Comparison of ENCODE assay signal across 22 mouse cellular contexts in genomic region chr16:78295601-78296000, GRCm38 (mm10). TPM values are rescaled to one million over a fixed set of nuclear protein-coding genes. Genes with fewer than 3 reads are reported as not detected.
DNase-seq lines count a peak whose midpoint lies in the region; ATAC-seq and TF ChIP-seq lines count a peak whose summit lies in the region.
"Had no signal": no experiment of that assay in that cellular context is flagged by ENCODE, and none has a peak within 500 bp of the region (broad histone marks: within the 10 kb centered on the region; RNA-seq: fewer than 3 reads in every experiment).

No protein-coding gene starts in this region.

- no peaks in the 10 kb centered on the region for H3K9me3 ChIP-seq in heart, embryonic 10.5 days
- H3K9me3 ChIP-seq in lung, embryonic 15.5 days = no peaks in the 10 kb centered on the region
- no peaks in the 10 kb centered on the region for H3K9me3 ChIP-seq in liver, postnatal 0 days (ENCODE audit: low read length)
- H3K9me3 ChIP-seq: embryonic facial prominence, embryonic 12.5 days; forebrain, embryonic 15.5 days had no signal

- ATAC-seq in lung, embryonic 15.5 days (ENCODE audit: borderline replicate concordance, extremely low read depth, low FRiP score, low TSS enrichment) = peak; percentile 21; the same call in 1 of the 2 replicates
- peak; percentile 49 for ATAC-seq in liver, postnatal 0 days
- ATAC-seq: forebrain, embryonic 15.5 days; hindbrain, postnatal 0 days; midbrain, embryonic 16.5 days had no signal

- 43% methylated on average over 4 of the region's 4 CpGs for WGBS in heart, embryonic 10.5 days
- 45% methylated on average over 4 of the region's 4 CpGs for WGBS in lung, embryonic 15.5 days
- WGBS in liver, postnatal 0 days (ENCODE audit: insufficient replicate concordance) = 61% methylated on average over 4 of the region's 4 CpGs

- 0 out of 2 replicates have a peak overlapping the region, but pooled peaks have one; percentile 52 for H3K27ac ChIP-seq in heart, embryonic 10.5 days
- no peak overlapping the region for H3K27ac ChIP-seq in lung, embryonic 15.5 days
- H3K27ac ChIP-seq in liver, postnatal 0 days (ENCODE audit: low read depth) = peak overlapping the region; percentile 57; the same call in 1 of the 2 replicates
- H3K27ac ChIP-seq: embryonic facial prominence, embryonic 12.5 days; forebrain, embryonic 15.5 days; hindbrain, postnatal 0 days; layer of hippocampus, adult 2 months had no signal

- H3K9ac ChIP-seq in lung, embryonic 15.5 days = no peak overlapping the region
- H3K9ac ChIP-seq in liver, postnatal 0 days (replicated peaks) = no peak overlapping the region
- H3K9ac ChIP-seq: embryonic facial prominence, embryonic 12.5 days; forebrain, embryonic 15.5 days had no signal

- no peak overlapping the region for H3K4me2 ChIP-seq in lung, embryonic 15.5 days
- no peak overlapping the region for H3K4me2 ChIP-seq in liver, postnatal 0 days (ENCODE audit: low read depth, low read length)
- H3K4me2 ChIP-seq: embryonic facial prominence, embryonic 12.5 days; forebrain, embryonic 15.5 days had no signal

- no peak for DNase-seq in heart, embryonic 10.5 days (ENCODE audit: low spot score)
- DNase-seq in heart, adult 9 months (ENCODE audit: low spot score in 2 of 2) = no peak
- DNase-seq in lung, postnatal 10 days = no peak
- DNase-seq in liver, postnatal 0 days = no peak
- no peak for DNase-seq in Muller cell, postnatal 12 days (ENCODE audit: inconsistent ontology term)
- no peak for DNase-seq in right cerebral cortex, postnatal 4 days
- DNase-seq: cerebellum, adult 11 months; cerebellum, postnatal 10 days; gastrocnemius, postnatal 36 days; heart, postnatal 4 days; kidney, adult 2 months; kidney, postnatal 14 days; left cerebral cortex, postnatal 4 days; right cerebral cortex, postnatal 14 days had no signal

- H3K27me3 ChIP-seq in heart, embryonic 10.5 days (ENCODE audit: insufficient read depth, poor library complexity, severe bottlenecking) = no peaks in the 10 kb centered on the region
- H3K27me3 ChIP-seq in lung, embryonic 15.5 days = peaks cover 10% of the 10 kb centered on the region
- no peaks in the 10 kb centered on the region for H3K27me3 ChIP-seq in liver, postnatal 0 days (ENCODE audit: insufficient read depth, low read length)
- H3K27me3 ChIP-seq: forebrain, embryonic 15.5 days had no signal

- H3K4me3 ChIP-seq in heart, embryonic 10.5 days = no peak overlapping the region
- H3K4me3 ChIP-seq in lung, embryonic 15.5 days = no peak overlapping the region
- no peak overlapping the region for H3K4me3 ChIP-seq in liver, postnatal 0 days (ENCODE audit: low read depth, low read length)
- H3K4me3 ChIP-seq: embryonic facial prominence, embryonic 12.5 days; erythroblast, embryonic 14.5 days; forebrain, embryonic 15.5 days; layer of hippocampus, adult 2 months had no signal

- H3K4me1 ChIP-seq in heart, embryonic 10.5 days = peaks cover 14% of the 10 kb centered on the region
- H3K4me1 ChIP-seq in lung, embryonic 15.5 days = 0 out of 2 replicates have a peak, but pooled peaks cover 6% of the 10 kb centered on the region
- no peaks in the 10 kb centered on the region for H3K4me1 ChIP-seq in liver, postnatal 0 days (ENCODE audit: insufficient read depth)
- H3K4me1 ChIP-seq: embryonic facial prominence, embryonic 12.5 days had no signal

- no peak for TF ChIP-seq CTCF in liver, postnatal 0 days (IDR thresholded peaks at IDR 0.05; ENCODE audit: low read depth)

- no peak for TF ChIP-seq EP300 in liver, postnatal 0 days (IDR thresholded peaks at IDR 0.05; ENCODE audit: low read depth)

- no peaks in the 10 kb centered on the region for H3K36me3 ChIP-seq in heart, embryonic 10.5 days
- H3K36me3 ChIP-seq in lung, embryonic 15.5 days = no peaks in the 10 kb centered on the region
- H3K36me3 ChIP-seq in liver, postnatal 0 days (replicated peaks; ENCODE audit: insufficient read depth, low read length) = no peaks in the 10 kb centered on the region
- H3K36me3 ChIP-seq: embryonic facial prominence, embryonic 12.5 days; forebrain, embryonic 15.5 days; G1E had no signal

RNA-seq across cellular contexts. Expression of gene Cxadr, which starts 5.7 kb away (rescaled TPM):
- 27.9 and 35.9 TPM in 2 replicates for polyA plus RNA-seq in heart, embryonic 10.5 days (2016; fragmentation: Nextera tagmentation; extraction: Ambion mirVana)
- 31.0 and 34.1 TPM in 2 replicates for polyA plus RNA-seq in lung, embryonic 15.5 days (2015; fragmentation: Nextera tagmentation; extraction: Ambion mirVana)
- polyA plus RNA-seq in liver, postnatal 0 days (2015; fragmentation: Nextera tagmentation; extraction: Ambion mirVana) = 24.7 and 27.1 TPM in 2 replicates
- polyA plus RNA-seq: erythroblast, embryonic 14.5 days; G1E had no signal
